Mouse (Mus musculus): ENCODE data around the gene Ear6. TPM values are rescaled to one million over a fixed set of nuclear protein-coding genes. Genes with fewer than 3 reads are reported as not detected.
"Not testable (repeated sequence)": the region's sequence is repeated elsewhere in the genome, so short reads cannot be mapped to it uniquely, and the experiment has no call there.

The Ear6 gene
- polyA plus RNA-seq (2015; fragmentation: Nextera tagmentation; extraction: Ambion mirVana) = not detected in 2 replicates

DNA sequence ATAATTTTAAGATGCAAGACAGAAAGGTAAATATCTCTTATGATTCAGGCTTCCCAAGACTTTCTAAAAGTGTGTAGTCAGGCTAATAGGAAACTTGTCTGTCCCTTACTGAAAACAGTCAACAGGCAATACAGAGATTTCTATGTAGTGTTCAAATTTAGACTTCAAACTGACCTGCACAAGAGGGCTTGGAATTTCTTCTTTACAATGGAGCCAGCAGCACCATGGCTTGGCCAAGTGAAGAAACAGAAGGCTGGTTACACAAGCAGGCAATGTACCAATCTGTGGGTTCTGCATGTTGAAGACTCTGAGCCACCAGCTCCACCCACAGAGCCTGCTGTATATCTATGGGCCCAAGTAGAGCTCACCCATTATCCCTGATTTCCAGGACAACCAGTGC lies at the start of gene Ear6:
Gene Ear6 (plus strand): TSS at position 301 of the 400 bp plus-strand sequence.
- H3K4me2 ChIP-seq (replicated peaks) = no peak within 1 kb of the TSS
- no peaks in the 10 kb centered on the region for H3K36me3 ChIP-seq
- H3K4me1 ChIP-seq = no peaks in the 10 kb centered on the region
- no peaks in the 10 kb centered on the region for H3K27me3 ChIP-seq
- no peak within 1 kb of the TSS for H3K4me3 ChIP-seq
- H3K9ac ChIP-seq (replicated peaks) = no peak within 1 kb of the TSS
- H3K9me3 ChIP-seq = no peaks in the 10 kb centered on the region
- no peak within 1 kb of the TSS for H3K27ac ChIP-seq (replicated peaks)
- no peak for ATAC-seq (replicated peaks)

DNA sequence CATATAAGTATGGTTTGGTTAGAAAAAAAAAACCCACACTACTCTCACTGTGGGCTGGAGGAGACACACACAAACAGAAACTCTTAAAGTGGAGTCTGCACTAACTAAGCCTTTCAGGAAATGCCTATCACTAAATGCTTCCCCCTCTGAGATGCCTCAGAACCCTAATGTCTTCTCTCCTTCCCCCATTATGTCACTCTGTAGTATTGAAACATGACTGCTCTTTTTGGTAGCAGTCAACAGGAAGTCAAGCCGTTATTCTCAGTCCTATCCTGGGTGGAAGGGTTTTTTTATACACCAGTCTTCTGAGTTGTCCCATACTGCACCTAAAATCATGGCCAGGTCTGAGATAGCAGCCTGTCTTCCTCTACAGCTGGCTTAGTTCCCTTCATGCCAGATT lies 26.9 kb upstream of the Ear6 start:
- Histone ChIP-seq H3K27ac (replicated peaks) (no peak overlapping the region), H3K36me3 (no peaks in the 10 kb centered on the region), H3K4me1 (no peaks in the 10 kb centered on the region), H3K9ac (replicated peaks) (no peak overlapping the region), H3K9me3 (no peaks in the 10 kb centered on the region), H3K4me3 (no peak overlapping the region), H3K4me2 (replicated peaks) (no peak overlapping the region), H3K27me3 (no peaks in the 10 kb centered on the region)
- WGBS = 67% methylated on average over 1 of the region's 1 CpGs
- no peak for ATAC-seq (replicated peaks)

DNA sequence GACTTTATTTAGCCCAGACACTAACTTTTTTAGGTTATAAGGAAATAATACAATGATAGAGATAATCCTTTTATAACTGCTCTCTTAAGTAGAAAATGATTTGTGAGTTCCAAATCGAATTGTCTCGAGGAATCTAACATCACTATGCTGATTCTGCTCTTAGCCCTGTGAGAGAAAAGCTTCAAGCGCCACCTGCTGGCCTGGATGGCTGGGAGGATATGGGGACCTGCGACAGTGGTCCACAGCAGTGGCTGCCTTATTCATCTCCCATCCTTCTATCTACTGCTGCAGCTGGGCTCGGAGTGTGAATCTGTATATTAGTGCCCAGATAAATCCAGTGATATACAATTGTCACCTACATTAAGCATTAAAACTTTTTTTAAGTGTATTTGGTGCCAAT lies 25.7 kb upstream of the Ear6 start:
- not testable (repeated sequence) for H3K9ac ChIP-seq (replicated peaks); H3K4me2 ChIP-seq (replicated peaks); H3K27ac ChIP-seq (replicated peaks); H3K27me3 ChIP-seq; H3K4me1 ChIP-seq; H3K9me3 ChIP-seq; H3K4me3 ChIP-seq; H3K36me3 ChIP-seq
- WGBS = 40% methylated on average over 5 of the region's 5 CpGs
- ATAC-seq (replicated peaks) = 0 out of 2 replicates have a peak, but pooled peaks have one; percentile 64

DNA sequence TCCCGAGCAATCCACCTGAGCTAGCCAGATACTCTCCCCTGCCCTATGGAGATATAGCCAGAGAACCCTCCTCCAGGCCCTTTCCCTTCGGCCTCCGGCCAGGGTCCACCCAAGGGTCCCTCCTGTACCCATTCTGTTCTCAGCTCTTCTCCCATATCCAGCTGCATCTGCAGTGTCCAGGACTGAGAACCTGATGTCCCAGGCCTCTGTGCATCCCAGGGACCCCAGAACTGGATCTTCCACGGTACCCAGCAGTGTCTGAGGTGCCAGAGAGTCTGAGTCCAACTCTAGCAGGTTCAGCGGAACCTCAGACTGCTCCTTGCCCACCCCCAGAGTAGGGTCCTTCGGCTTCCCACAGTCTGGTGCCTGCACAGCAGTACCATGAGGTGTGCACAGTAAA lies 24.3 kb upstream of the Ear6 start:
- no peak for ATAC-seq (replicated peaks)
- H3K27me3 ChIP-seq = no peaks in the 10 kb centered on the region
- H3K9ac ChIP-seq (replicated peaks) = no peak overlapping the region
- H3K4me3 ChIP-seq = no peak overlapping the region
- no peak overlapping the region for H3K4me2 ChIP-seq (replicated peaks)
- 83% methylated on average over 6 of the region's 6 CpGs for WGBS
- H3K27ac ChIP-seq (replicated peaks) = no peak overlapping the region
- no peaks in the 10 kb centered on the region for H3K4me1 ChIP-seq
- no peaks in the 10 kb centered on the region for H3K36me3 ChIP-seq
- H3K9me3 ChIP-seq = no peaks in the 10 kb centered on the region

DNA sequence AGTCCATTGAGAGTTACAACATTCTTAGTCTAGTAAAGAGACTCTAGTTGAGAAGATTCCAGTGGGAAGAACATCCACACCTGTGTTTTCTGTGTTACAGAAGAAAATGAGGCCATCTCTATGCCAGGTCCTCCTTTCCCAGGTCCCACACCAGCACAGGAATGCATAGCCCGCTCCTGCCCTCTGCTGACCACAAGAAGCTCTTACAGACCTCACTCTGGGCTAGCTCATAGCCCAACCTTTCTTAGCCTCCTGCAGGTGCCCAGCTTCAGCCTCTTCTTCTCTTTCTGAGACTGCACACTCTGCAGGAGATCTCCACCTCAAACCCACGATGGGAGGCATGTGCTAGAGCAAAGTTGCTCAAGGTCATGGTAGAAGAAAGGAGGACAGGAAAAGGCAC lies 15.0 kb upstream of the Ear6 start:
- 29% methylated on average over 2 of the region's 2 CpGs for WGBS
- H3K4me3 ChIP-seq; H3K9me3 ChIP-seq; H3K4me1 ChIP-seq; ATAC-seq (replicated peaks); H3K9ac ChIP-seq (replicated peaks); H3K27me3 ChIP-seq; H3K27ac ChIP-seq (replicated peaks); H3K4me2 ChIP-seq (replicated peaks); H3K36me3 ChIP-seq: not testable (repeated sequence)

DNA sequence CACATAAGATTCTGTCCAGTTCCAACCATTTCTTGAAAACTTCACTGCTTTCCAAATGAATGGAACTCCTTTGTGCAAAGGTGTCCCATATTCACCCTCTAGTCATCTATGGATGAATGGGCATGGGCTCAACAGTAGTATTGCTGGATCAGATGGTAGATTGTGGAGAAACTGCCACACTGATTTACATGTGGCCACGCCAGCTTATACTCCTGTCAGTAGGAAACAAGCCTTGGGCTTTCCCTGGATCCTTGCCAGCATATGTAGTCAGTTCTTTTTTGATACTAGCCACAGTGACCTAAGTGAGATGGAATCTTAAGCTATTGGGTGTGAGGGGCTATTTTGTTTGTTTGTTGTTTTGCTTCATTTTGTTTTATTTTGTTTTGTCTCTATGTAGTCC lies 11.2 kb upstream of the Ear6 start:
- no peaks in the 10 kb centered on the region for H3K27me3 ChIP-seq
- H3K4me1 ChIP-seq = no peaks in the 10 kb centered on the region
- H3K9ac ChIP-seq (replicated peaks) = no peak overlapping the region
- H3K36me3 ChIP-seq = no peaks in the 10 kb centered on the region
- peak; percentile 82 for ATAC-seq (replicated peaks)
- 43% methylated on average over 1 of the region's 1 CpGs for WGBS
- no peak overlapping the region for H3K4me2 ChIP-seq (replicated peaks)
- H3K9me3 ChIP-seq = no peaks in the 10 kb centered on the region
- no peak overlapping the region for H3K27ac ChIP-seq (replicated peaks)
- H3K4me3 ChIP-seq = no peak overlapping the region

DNA sequence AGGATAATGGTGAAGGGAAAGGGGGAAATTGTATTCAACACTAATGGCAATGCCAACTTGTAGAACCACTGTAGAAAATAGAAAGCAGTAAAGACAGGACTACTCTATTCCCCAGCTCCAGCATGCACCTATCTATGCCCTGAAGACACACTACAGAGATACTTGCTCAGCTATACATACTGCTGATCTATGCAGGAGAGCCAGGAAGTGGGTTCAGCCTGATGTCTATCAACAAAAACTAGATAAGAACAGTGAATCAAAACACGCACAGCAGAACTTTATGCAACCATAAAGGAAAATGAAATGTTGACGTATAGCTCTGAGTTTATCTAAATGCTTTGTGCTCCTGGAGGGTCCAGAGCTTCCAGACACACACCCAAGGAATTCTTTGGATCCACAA lies 10.7 kb upstream of the Ear6 start:
- Histone ChIP-seq H3K36me3 (no peaks in the 10 kb centered on the region), H3K4me3 (no peak overlapping the region), H3K27me3 (no peaks in the 10 kb centered on the region), H3K27ac (replicated peaks) (no peak overlapping the region), H3K9me3 (no peaks in the 10 kb centered on the region), H3K4me1 (no peaks in the 10 kb centered on the region), H3K9ac (replicated peaks) (no peak overlapping the region), H3K4me2 (replicated peaks) (no peak overlapping the region)
- WGBS = 96% methylated on average over 2 of the region's 2 CpGs
- ATAC-seq (replicated peaks) = peak; percentile 13; the same call in 1 of the 2 replicates

DNA sequence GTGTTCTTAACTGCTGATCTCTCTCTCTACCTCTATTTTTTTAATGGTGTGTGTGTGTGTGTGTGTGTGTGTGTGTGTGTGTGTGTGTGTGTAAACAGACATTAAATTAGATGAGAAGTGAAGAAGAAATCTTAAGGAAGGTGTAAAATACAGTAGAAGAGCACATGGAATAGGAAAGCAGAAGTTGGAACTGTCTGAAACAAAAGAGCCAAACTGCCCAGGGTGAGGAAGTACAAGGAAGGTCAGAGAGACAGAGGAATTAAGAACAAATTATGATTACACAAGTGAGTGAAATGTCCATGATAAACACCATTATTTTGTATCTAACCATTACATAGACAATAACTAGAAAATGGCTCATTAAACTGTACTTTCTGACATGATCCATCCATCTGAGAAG lies 9.6 kb upstream of the Ear6 start:
- H3K27me3 ChIP-seq = no peaks in the 10 kb centered on the region
- H3K4me2 ChIP-seq (replicated peaks) = no peak overlapping the region
- ATAC-seq (replicated peaks) = no peak
- no peak overlapping the region for H3K9ac ChIP-seq (replicated peaks)
- no peak overlapping the region for H3K4me3 ChIP-seq
- no peak overlapping the region for H3K27ac ChIP-seq (replicated peaks)
- H3K36me3 ChIP-seq = no peaks in the 10 kb centered on the region
- H3K4me1 ChIP-seq = no peaks in the 10 kb centered on the region
- H3K9me3 ChIP-seq = no peaks in the 10 kb centered on the region

DNA sequence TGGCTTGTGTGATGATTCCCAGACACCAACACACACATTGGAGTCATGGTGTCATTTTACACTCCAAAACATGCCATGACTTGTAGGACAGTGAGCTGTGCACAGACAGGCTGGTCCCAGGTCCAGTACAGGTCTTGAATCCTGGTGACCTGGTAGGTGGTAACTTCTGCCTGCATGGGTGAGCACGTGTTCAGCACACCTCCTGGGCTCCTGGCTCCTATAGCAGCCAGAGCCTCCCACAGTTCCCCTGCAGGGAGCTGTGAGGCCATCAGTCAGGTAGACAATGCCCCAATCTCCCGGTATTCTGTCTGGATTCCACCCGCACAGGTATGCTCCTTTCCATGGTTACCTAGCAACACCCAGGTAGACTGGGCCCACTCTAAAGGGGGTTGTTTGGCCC lies 6.9 kb upstream of the Ear6 start:
- H3K9me3 ChIP-seq = no peaks in the 10 kb centered on the region
- H3K4me1 ChIP-seq = no peaks in the 10 kb centered on the region
- no peak overlapping the region for H3K9ac ChIP-seq (replicated peaks)
- H3K4me3 ChIP-seq = no peak overlapping the region
- H3K36me3 ChIP-seq = no peaks in the 10 kb centered on the region
- H3K4me2 ChIP-seq (replicated peaks) = no peak overlapping the region
- no peak overlapping the region for H3K27ac ChIP-seq (replicated peaks)
- H3K27me3 ChIP-seq = no peaks in the 10 kb centered on the region
- 76% methylated on average over 3 of the region's 3 CpGs for WGBS
- no peak for ATAC-seq (replicated peaks)

DNA sequence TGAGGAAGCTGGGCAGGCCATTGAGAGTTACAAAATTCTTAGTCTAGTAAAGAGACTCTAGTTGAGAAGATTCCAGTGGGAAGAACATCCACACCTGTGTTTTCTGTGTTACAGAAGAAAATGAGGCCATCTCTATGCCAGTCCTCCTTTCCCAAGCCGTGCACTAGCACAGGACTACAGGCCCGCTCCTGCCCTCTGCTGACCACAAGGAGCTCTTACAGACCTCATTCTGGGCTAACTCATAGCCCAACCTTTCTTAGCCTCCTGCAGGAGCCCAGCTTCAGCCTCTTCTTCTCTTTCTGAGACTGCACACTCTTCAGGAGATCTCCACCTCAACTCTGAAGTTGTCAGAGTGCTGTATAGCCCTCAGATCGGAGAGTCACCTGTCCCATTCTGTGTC lies 2.5 kb upstream of the Ear6 start:
- H3K4me1 ChIP-seq; H3K9me3 ChIP-seq; H3K27ac ChIP-seq (replicated peaks); H3K27me3 ChIP-seq; H3K4me2 ChIP-seq (replicated peaks); ATAC-seq (replicated peaks); H3K36me3 ChIP-seq; H3K9ac ChIP-seq (replicated peaks); H3K4me3 ChIP-seq: not testable (repeated sequence)
- WGBS = 47% methylated on average over 3 of the region's 3 CpGs

DNA sequence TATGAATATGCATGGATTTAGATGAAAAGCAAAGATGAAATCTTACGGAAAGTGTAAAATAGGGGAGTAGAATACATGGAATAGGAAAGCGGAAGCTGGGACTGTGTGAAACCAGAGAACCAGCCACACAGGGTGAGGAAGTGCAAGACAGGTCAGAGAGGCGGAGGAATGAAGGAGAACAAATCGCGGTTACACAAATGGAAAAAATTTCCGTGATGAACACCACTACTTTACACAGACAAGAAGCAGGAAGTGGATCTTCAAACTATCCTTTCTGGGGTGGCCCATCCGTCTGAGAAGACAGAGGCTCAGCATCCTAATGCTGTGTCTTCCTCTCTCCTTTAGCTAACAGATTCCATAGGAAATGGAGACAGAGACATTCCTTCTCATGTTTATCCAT lies 1.8 kb downstream of the Ear6 start:
- H3K27me3 ChIP-seq; H3K27ac ChIP-seq (replicated peaks); H3K9ac ChIP-seq (replicated peaks); ATAC-seq (replicated peaks); H3K9me3 ChIP-seq; H3K36me3 ChIP-seq; H3K4me1 ChIP-seq; H3K4me3 ChIP-seq; H3K4me2 ChIP-seq (replicated peaks): not testable (repeated sequence)
- WGBS = 87% methylated on average over 7 of the region's 7 CpGs

DNA sequence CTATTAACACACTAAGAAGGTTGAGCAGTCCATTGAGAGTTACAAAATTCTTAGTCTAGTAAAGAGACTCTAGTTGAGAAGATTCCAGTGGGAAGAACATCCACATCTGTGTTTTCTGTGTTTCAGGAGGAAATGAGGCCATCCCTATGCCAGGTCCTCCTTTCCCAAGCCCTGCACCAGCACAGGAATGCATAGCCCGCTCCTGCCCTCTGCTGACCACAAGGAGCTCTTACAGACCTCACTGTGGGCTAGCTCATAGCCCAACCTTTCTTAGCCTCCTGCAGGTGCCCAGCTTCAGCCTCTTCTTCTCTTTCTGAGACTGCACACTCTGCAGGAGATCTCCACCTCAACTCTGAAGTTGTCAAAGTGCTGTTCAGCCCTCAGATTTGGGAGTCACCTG lies 10.1 kb downstream of the Ear6 start:
- H3K36me3 ChIP-seq; H3K4me1 ChIP-seq; ATAC-seq (replicated peaks); H3K27me3 ChIP-seq; H3K4me2 ChIP-seq (replicated peaks); H3K27ac ChIP-seq (replicated peaks); H3K9ac ChIP-seq (replicated peaks); H3K9me3 ChIP-seq; H3K4me3 ChIP-seq: not testable (repeated sequence)
- 12% methylated on average over 1 of the region's 1 CpGs for WGBS

DNA sequence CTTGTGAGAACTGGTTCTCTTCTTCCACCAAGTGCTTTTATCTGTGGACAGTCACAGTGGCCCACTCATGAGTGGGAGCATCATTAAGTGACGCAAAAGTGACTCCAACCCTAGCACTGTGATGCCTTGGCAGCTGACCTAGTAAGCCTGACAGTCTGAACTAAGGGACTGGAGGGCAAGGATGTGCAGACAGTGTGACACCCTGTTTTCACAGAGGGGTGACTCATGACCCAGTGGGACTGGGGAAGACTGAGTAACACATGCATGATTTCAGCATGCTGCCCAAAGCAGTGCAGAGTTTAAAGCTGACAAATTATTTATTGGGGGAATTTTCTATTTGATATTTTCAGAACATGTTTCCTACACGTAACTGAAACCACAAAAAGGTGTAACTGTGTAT lies 17.3 kb downstream of the Ear6 start:
- Histone ChIP-seq H3K36me3 (no peaks in the 10 kb centered on the region), H3K4me1 (no peaks in the 10 kb centered on the region), H3K27me3 (no peaks in the 10 kb centered on the region), H3K4me3 (no peak overlapping the region), H3K27ac (replicated peaks) (no peak overlapping the region), H3K9ac (replicated peaks) (no peak overlapping the region), H3K9me3 (no peaks in the 10 kb centered on the region), H3K4me2 (replicated peaks) (no peak overlapping the region)
- no peak for ATAC-seq (replicated peaks)
- 77% methylated on average over 2 of the region's 2 CpGs for WGBS

DNA sequence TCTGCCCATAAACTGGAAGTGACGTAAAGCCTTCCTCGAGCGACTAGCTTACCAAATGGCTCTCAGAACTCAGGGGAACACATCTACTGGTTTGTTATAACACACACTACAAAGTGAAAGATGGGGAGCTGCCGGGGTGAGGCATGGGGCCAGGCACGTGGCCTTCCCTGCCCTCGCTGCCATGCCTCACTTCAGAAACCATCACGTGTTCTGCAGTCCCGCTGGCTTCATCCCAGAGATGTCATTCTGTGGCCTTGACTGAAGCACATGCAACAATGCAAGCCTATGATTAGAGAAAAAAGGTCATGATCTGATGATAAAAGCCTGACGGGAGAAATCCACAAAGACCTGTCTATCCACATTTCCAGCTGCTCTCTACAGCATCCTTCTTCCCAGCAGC lies 18.2 kb downstream of the Ear6 start:
- Histone ChIP-seq H3K4me3 (no peak overlapping the region), H3K9me3 (no peaks in the 10 kb centered on the region), H3K36me3 (no peaks in the 10 kb centered on the region), H3K9ac (replicated peaks) (no peak overlapping the region), H3K27me3 (no peaks in the 10 kb centered on the region), H3K4me1 (no peaks in the 10 kb centered on the region), H3K4me2 (replicated peaks) (no peak overlapping the region), H3K27ac (replicated peaks) (no peak overlapping the region)
- WGBS = 74% methylated on average over 9 of the region's 9 CpGs
- ATAC-seq (replicated peaks) = no peak
